Mouse (Mus musculus) forebrain, embryonic 13.5 days (tissue): ENCODE measurements at regions not wholly inside any gene's neighbourhood (a gene's known extent, or its start where the extent isn't known, plus 50 kb on each side); places are given as distances from the start of the nearest gene placed in this dataset. TPM values are rescaled to one million over a fixed set of nuclear protein-coding genes. Genes with fewer than 3 reads are reported as not detected.
"Not testable (repeated sequence)": the region's sequence is repeated elsewhere in the genome, so short reads cannot be mapped to it uniquely, and the experiment has no call there.

ENCODE experiments used
- ATAC-seq: fragments of 200-750 bp; cut with Nextera tagmentation; 2 replicates; pipeline ENCODE4 v1.8.0; 2017
- H3K27ac ChIP-seq: fragments of 300-500 bp; sonication (generic); 2 replicates; pipeline ENCODE4 v1.5.1; 2015; ENCODE audit warnings: inconsistent platforms, mild to moderate bottlenecking, moderate library complexity
- H3K27me3 ChIP-seq: fragments of 300-500 bp; sonication (generic); 2 replicates; pipeline ENCODE4 v1.6.1; 2015; ENCODE audit warnings: mild to moderate bottlenecking, inconsistent platforms
- H3K36me3 ChIP-seq: fragments of 300-500 bp; sonication (generic); 2 replicates; pipeline ENCODE4 v1.6.1; 2015; ENCODE audit warnings: mild to moderate bottlenecking, inconsistent platforms; ENCODE audit not compliant: poor library complexity, severe bottlenecking
- H3K4me1 ChIP-seq: fragments of 300-500 bp; sonication (generic); 2 replicates; pipeline ENCODE4 v1.6.1; 2015; ENCODE audit warnings: inconsistent platforms
- H3K4me2 ChIP-seq: fragments of 300-500 bp; sonication (generic); 2 replicates; pipeline ENCODE4 v1.6.1; 2015; ENCODE audit warnings: inconsistent platforms, mild to moderate bottlenecking, moderate library complexity
- H3K4me3 ChIP-seq: fragments of 300-500 bp; sonication (generic); 2 replicates; pipeline ENCODE4 v1.5.1; 2015; ENCODE audit warnings: mild to moderate bottlenecking, inconsistent platforms
- H3K9ac ChIP-seq: fragments of 300-500 bp; sonication (generic); 2 replicates; pipeline ENCODE4 v1.6.1; 2015; ENCODE audit warnings: mild to moderate bottlenecking, inconsistent platforms
- H3K9me3 ChIP-seq: fragments of 300-500 bp; sonication (generic); replicated peaks from 2 replicates; pipeline ENCODE4 v1.6.1; 2016; ENCODE audit warnings: inconsistent platforms
- WGBS: fragments of 180-500 bp; shearing (Covaris S2); methylation state at CpG from one replicate; pipeline ENCODE4 v1.1.7; 2015; 5-methylcytosine and 5-hydroxymethylcytosine counted together
- microRNA-seq: library from miRNA; unstranded; fragments of <30 nt; microRNA quantifications from one replicate; pipeline ENCODE4, GENCODE M21; 2016

- Histone ChIP-seq H3K9me3 (no peaks in the 10 kb centered on the region), H3K4me2 (no peak overlapping the region), H3K27me3 (no peaks in the 10 kb centered on the region), H3K4me3 (no peak overlapping the region), H3K9ac (no peak overlapping the region), H3K36me3 (no peaks in the 10 kb centered on the region), H3K27ac (no peak overlapping the region), H3K4me1 (peaks cover 4% of the 10 kb centered on the region)
- WGBS, result 62% methylated on average over 2 of the region's 2 CpGs
- ATAC-seq, result no peak
These were observed 58.2 kb upstream of the Spon1 start for GRCm38 (mm10) chr7:113707596-113707995.

GRCm38 (mm10) chr7:113710541-113711270 lies 55.1 kb upstream of the Spon1 start:
- H3K4me2 ChIP-seq, result no peak overlapping the region
- WGBS, result 88% methylated on average over 2 of the region's 2 CpGs
- H3K4me1 ChIP-seq, result peaks cover 4% of the 10 kb centered on the region
- no peaks in the 10 kb centered on the region for H3K36me3 ChIP-seq
- H3K27me3 ChIP-seq, result no peaks in the 10 kb centered on the region
- no peak for ATAC-seq
- no peak overlapping the region for H3K9ac ChIP-seq
- no peak overlapping the region for H3K4me3 ChIP-seq
- H3K27ac ChIP-seq, result no peak overlapping the region
- H3K9me3 ChIP-seq, result no peaks in the 10 kb centered on the region

GRCm38 (mm10) chr7:113711356-113711755 lies 54.4 kb upstream of the Spon1 start:
- not testable (repeated sequence) for H3K4me1 ChIP-seq, H3K4me3 ChIP-seq, ATAC-seq, H3K27me3 ChIP-seq, H3K27ac ChIP-seq, H3K4me2 ChIP-seq, H3K9ac ChIP-seq, H3K36me3 ChIP-seq, H3K9me3 ChIP-seq
- 77% methylated on average over 3 of the region's 3 CpGs for WGBS

Small RNA genes lying in the stretch of these regions (microRNA-seq; reads per million reads assigned to microRNA genes)
- not detected for gene Gm23700
